Mouse (Mus musculus): ENCODE results near the gene 0610030E20Rik. TPM values are rescaled to one million over a fixed set of nuclear protein-coding genes. Genes with fewer than 3 reads are reported as not detected.

0610030E20Rik gene
- polyA plus RNA-seq, 1 experiment, result 1.3 TPM

DNA sequence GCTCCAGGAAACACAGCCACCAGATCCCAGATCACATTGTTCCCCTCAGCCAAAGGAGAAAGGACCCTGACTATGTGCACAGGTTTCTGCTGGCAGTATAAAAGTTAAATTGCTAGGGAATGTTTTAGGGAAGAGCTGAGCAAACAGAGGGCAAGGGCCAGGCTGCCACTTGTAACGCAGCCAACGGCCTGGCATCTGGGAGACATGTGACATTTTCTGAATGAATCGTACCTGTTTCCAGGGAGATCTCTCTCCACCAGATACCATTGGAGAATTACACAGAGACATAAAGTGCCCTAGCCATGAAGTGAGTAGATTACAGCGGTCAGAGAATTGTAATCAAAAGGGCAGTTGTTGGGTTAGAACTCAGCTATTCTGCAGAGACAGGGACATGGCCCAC is 26.1 kb downstream of the 0610030E20Rik start:
- Histone ChIP-seq H3K36me3 (ENCODE audit: control insufficient read depth) (peaks cover 85% of the 10 kb centered on the region), H3K27me3 (ENCODE audit: control insufficient read depth) (no peaks in the 10 kb centered on the region), H3K4me3 (replicated peaks) (no peak overlapping the region), H3K4me1 (ENCODE audit: control insufficient read depth) (peaks cover 70% of the 10 kb centered on the region), H3K9me3 (ENCODE audit: control insufficient read depth, low read length) (no peaks in the 10 kb centered on the region)
- TF ChIP-seq TAL1 (IDR thresholded peaks at IDR 0.05; ENCODE audit: low read length) (no peak), GATA1 (IDR thresholded peaks at IDR 0.05; ENCODE audit: low read length) (no peak)

DNA sequence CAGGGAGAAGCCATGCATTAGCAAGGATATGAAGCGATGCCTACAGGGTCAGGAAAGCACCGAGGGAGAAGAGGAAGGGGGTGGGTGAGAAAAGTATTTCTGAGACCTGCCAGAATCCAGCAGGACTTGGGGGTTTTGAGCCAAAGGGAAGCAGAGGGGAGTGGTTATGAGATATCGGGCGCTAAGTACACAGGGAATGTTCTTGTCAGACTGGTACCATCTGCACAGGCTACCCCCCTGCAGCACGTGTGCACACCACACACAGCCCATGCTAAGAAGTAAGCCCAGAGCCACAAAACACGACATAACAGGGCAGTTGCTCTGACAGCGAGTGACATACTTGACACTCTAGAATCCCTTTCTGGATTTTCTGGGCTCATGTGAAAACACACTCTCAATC is 27.1 kb downstream of the 0610030E20Rik start:
- Histone ChIP-seq H3K36me3 (ENCODE audit: control insufficient read depth) (peaks cover 81% of the 10 kb centered on the region), H3K9me3 (ENCODE audit: control insufficient read depth, low read length) (no peaks in the 10 kb centered on the region), H3K4me3 (replicated peaks) (no peak overlapping the region), H3K27me3 (ENCODE audit: control insufficient read depth) (no peaks in the 10 kb centered on the region), H3K4me1 (ENCODE audit: control insufficient read depth) (peaks cover 80% of the 10 kb centered on the region)
- no peak for TF ChIP-seq GATA1 (IDR thresholded peaks at IDR 0.05; ENCODE audit: low read length)

DNA sequence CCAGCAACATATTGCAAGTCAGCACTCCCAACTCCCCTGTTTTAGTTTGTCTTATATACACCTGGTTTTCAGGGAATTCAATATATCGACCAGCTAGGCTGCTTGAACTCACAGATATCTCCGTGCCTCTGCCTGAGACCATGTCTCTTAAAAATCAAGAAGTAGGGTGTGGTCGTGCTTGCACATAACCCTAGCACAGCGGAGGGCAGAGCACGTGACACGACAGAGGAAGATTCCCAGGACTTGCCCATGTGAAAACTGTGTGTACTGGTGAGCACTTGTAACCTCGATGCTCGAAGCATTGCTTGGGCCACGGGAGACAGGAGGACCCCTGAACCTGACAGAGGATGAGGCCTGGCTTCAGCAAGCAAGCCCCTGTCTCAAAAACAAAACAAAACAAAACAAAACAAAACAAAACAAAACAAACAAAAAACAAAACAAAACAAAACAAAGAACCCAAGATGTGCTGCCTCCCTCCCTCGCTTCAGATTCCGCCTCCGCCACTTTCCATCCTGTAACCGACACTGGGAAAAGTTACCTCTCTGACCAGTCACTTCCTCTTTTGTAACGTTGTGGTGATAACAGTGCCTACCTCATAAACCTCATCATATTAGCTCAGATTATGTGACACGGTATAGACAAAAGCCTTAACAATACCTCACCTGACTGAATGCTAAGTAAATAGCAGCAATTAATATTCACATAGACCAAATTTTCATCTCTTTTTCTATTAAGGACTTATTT is 27.9 kb downstream of the 0610030E20Rik start:
- H3K4me1 ChIP-seq (ENCODE audit: control insufficient read depth), result peaks cover 81% of the 10 kb centered on the region
- no peaks in the 10 kb centered on the region for H3K9me3 ChIP-seq (ENCODE audit: control insufficient read depth, low read length)
- no peaks in the 10 kb centered on the region for H3K27me3 ChIP-seq (ENCODE audit: control insufficient read depth)
- H3K36me3 ChIP-seq (ENCODE audit: control insufficient read depth), result peaks cover 74% of the 10 kb centered on the region
- no peak for TF ChIP-seq TAL1 (IDR thresholded peaks at IDR 0.05; ENCODE audit: low read length)
- no peak for TF ChIP-seq GATA1 (IDR thresholded peaks at IDR 0.05; ENCODE audit: low read length)
- H3K4me3 ChIP-seq (replicated peaks), result peak overlapping the region; percentile 43

DNA sequence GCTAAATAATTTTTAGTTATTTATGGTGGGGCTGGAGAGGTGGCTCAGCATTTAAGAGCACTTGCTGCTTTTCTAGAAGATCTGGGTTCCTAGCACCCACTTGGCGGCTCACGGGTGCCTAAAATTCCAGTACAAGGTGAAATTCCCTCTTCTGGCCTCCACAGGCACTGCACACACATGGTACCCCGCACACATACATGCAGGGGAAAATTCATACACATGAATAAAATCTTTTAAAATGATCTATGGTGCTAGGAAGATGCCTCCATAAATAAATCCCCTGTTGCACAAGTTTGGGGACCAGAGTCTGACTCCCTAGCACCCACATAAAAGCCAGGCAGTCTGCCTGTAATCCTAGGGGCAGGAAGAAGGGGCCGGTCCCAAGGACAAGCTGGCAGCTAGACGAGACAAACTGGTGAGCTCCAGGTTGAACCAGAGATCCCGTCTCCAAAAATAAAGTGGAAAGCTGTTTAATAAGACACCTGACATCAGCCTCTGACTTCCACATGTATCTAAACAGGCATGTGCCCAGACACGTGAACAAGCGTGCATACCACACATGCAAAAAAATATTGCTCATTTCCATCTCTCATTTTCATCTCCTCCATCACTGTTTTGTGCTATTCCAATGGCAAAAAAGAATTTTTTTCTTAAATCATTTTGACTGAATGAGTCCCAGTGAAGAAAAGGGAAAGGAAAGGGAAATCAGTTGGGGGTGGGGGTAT is 31.6 kb downstream of the 0610030E20Rik start:
- Histone ChIP-seq H3K4me3 (replicated peaks) (peak overlapping the region; percentile 95), H3K27me3 (ENCODE audit: control insufficient read depth) (no peaks in the 10 kb centered on the region), H3K36me3 (ENCODE audit: control insufficient read depth) (peaks cover 58% of the 10 kb centered on the region), H3K4me1 (ENCODE audit: control insufficient read depth) (peaks cover 86% of the 10 kb centered on the region), H3K9me3 (ENCODE audit: control insufficient read depth, low read length) (no peaks in the 10 kb centered on the region)
- TF ChIP-seq GATA1 (IDR thresholded peaks at IDR 0.05; ENCODE audit: low read length) (no peak), TAL1 (IDR thresholded peaks at IDR 0.05; ENCODE audit: low read length) (no peak)

DNA sequence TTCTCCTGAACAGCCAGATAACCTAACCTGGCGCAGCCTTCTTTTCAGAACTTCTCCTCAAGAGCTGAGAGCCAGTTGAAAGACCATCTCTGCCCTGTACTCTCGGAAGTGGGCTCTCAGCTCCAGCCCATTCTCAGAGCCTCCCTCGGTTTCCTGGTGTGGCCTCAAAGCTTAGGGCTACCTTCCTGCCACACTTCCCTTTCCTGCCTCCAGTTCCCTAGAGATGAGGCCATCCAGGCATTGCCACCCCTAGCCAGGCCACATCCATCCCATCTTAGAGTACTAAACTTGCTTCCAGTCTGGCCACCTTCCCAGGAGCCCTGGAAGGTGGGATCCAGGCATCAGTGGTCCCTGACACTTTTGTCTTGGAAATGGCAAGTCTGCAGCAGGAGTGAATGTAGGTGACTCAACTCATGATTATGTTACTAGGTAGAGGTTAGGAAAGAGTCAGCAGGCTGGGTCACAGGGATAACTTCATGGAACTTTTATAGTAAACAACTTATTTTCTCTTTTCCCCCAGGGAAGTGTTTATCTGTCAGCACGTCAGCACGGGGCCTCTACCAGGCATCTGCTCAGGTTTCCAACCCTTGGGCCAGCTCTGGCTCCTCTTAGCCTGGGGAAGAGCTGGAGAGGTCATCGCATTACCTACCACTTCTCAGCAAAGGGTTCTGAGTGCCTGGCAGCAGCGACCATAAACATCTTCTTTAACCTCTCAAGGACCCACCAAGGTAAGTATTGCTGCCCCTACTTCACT is 32.4 kb downstream of the 0610030E20Rik start:
- H3K36me3 ChIP-seq (ENCODE audit: control insufficient read depth), result peaks cover 59% of the 10 kb centered on the region
- peak overlapping the region; percentile 95 for H3K4me3 ChIP-seq (replicated peaks)
- H3K9me3 ChIP-seq (ENCODE audit: control insufficient read depth, low read length), result no peaks in the 10 kb centered on the region
- H3K4me1 ChIP-seq (ENCODE audit: control insufficient read depth), result peaks cover 86% of the 10 kb centered on the region
- TF ChIP-seq TAL1 (IDR thresholded peaks at IDR 0.05; ENCODE audit: low read length), result no peak
- no peaks in the 10 kb centered on the region for H3K27me3 ChIP-seq (ENCODE audit: control insufficient read depth)

DNA sequence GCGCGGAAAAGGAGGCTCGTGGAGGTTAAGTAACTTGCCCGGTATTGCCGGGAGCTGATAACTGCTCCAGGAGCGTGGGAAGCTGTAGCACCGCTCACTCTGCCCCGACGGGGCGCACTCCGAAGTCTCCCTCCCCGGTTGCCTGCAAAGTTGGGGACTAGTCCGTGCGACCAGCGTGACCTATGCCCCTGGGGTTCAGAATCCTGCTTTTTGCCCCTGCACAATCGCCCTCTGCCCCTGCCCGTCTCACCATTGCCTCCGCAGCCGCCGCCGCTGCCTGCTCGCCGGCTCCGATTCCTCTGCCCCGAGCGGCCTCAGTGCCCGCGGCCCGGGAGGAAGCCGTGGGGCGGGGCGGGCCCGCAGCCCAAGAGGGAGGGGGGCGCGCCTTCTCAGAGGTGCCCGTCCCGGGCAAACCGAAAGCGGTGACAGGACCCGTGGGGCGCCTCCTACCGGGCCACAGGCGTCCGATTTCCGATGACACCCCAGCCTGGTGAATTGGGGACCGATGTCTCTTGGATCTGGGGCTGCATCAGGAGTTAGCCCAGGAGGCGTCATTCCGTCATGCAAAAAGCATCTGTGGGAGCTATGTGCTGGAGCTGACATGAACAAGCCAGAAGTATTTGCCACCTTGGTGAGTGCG is 33.1 kb downstream of the 0610030E20Rik start, which contains the start of gene Vamp5:
Gene Vamp5, minus strand, starts transcription at position 338 of the 640 bp plus-strand sequence.
- no peaks in the 10 kb centered on the region for H3K27me3 ChIP-seq (ENCODE audit: control insufficient read depth)
- H3K9me3 ChIP-seq (ENCODE audit: control insufficient read depth, low read length), result no peaks in the 10 kb centered on the region
- peak within 1 kb of the TSS; percentile 95 for H3K4me3 ChIP-seq (replicated peaks)
- TF ChIP-seq TAL1 (IDR thresholded peaks at IDR 0.05; ENCODE audit: low read length) (no peak), GATA1 (IDR thresholded peaks at IDR 0.05; ENCODE audit: low read length) (no peak)
- H3K4me1 ChIP-seq (ENCODE audit: control insufficient read depth), result peaks cover 86% of the 10 kb centered on the region
- peaks cover 64% of the 10 kb centered on the region for H3K36me3 ChIP-seq (ENCODE audit: control insufficient read depth)

DNA sequence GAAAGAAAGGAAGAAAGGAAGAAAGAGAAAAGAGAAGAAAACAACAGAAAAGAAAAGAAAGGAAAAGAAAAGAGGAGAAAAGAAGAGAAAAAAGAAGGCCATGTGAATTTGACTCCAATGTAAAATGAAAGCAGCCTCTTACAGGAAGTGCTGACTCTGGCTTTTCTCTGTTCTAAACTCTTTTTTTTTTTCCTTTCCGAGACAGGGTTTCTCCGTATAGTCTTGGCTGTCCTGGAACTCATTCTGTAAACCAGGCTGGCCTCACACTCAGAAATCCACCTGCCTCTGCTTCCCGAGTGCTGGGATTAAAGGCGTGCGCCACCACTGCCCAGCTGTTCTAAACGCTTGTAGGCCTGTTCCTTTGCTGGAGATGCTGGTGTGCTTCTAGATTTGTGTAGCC is 35.4 kb downstream of the 0610030E20Rik start:
- H3K4me1 ChIP-seq (ENCODE audit: control insufficient read depth), result peaks cover 95% of the 10 kb centered on the region
- no peak for TF ChIP-seq GATA1 (IDR thresholded peaks at IDR 0.05; ENCODE audit: low read length)
- no peak for TF ChIP-seq TAL1 (IDR thresholded peaks at IDR 0.05; ENCODE audit: low read length)
- no peak overlapping the region for H3K4me3 ChIP-seq (replicated peaks)
- H3K9me3 ChIP-seq (ENCODE audit: control insufficient read depth, low read length), result no peaks in the 10 kb centered on the region
- peaks cover 66% of the 10 kb centered on the region for H3K36me3 ChIP-seq (ENCODE audit: control insufficient read depth)
- no peaks in the 10 kb centered on the region for H3K27me3 ChIP-seq (ENCODE audit: control insufficient read depth)

DNA sequence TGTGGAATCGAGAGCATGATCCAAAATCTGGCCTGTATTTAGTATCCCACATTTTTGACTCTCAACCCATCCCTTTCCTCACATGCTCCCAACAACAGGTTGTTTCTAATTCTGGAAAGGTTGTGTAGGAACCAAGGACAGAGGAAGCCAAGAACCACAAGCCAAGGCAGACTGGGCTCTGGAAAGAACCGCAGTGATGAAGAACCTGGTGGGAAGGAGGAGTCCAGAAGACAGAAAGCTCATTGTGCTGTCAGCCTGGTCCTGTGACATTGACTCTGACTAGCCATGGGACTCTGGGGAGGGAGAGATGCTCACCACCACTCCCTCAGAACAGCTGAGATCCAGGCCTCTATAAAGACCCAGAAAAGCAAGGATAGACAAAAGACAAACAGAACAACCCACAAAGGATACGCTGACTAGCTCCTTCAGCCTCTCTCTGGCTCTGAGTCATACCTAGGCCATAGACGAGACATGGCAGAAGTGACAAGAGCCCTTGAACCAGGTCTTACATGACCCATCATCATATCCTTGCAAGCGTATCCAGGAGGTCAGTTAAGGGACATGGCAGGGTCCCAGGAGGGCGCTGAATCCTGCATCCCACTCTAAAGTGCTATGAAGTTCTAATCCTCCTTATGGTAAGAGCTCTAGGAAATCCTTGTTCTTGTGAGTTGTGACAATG is 36.2 kb downstream of the 0610030E20Rik start:
- Histone ChIP-seq H3K27me3 (ENCODE audit: control insufficient read depth) (no peaks in the 10 kb centered on the region), H3K36me3 (ENCODE audit: control insufficient read depth) (peaks cover 66% of the 10 kb centered on the region), H3K4me1 (ENCODE audit: control insufficient read depth) (peaks cover 95% of the 10 kb centered on the region), H3K4me3 (replicated peaks) (peak overlapping the region; percentile 20), H3K9me3 (ENCODE audit: control insufficient read depth, low read length) (no peaks in the 10 kb centered on the region)
- TF ChIP-seq GATA1 (IDR thresholded peaks at IDR 0.05; ENCODE audit: low read length) (no peak), TAL1 (IDR thresholded peaks at IDR 0.05; ENCODE audit: low read length) (no peak)
